Mouse (Mus musculus) brown adipose tissue, adult 24 weeks (tissue): Measurements from ENCODE around the gene Samm50. TPM values are rescaled to one million over a fixed set of nuclear protein-coding genes. Genes with fewer than 3 reads are reported as not detected.
A peak's percentile ranks its signal among the peaks of the same experiment; 100 is the strongest.

Experiments
- H3K27ac ChIP-seq: fragments of 200-500 bp; replicated peaks from 2 replicates; pipeline ENCODE4 v1.5.1; 2012; ENCODE audit warnings: low read depth, mild to moderate bottlenecking, low read length
- H3K4me1 ChIP-seq: fragments of 200-500 bp; 2 replicates; pipeline ENCODE4 v1.6.1; 2012; ENCODE audit warnings: low read length, mixed read lengths; ENCODE audit not compliant: control insufficient read depth, insufficient read depth, insufficient read length
- H3K4me3 ChIP-seq: fragments of 200-500 bp; 2 replicates; pipeline ENCODE4 v1.5.1; 2012; ENCODE audit warnings: low read depth, mild to moderate bottlenecking, low read length, moderate library complexity; ENCODE audit not compliant: insufficient read depth
- polyA plus RNA-seq: library from polyadenylated mRNA; stranded (reverse); fragments of >200 nt; gene quantifications from 2 replicates; pipeline ENCODE4 v1.2.4, GENCODE M21; 2012; ENCODE audit not compliant: missing spikeins, insufficient read depth, insufficient read length

Gene Samm50
- polyA plus RNA-seq, 1 experiment, result 177 TPM

GRCm38 (mm10) chr15:84189881-84190280 is 2.2 kb upstream of the Samm50 start:
- Histone ChIP-seq H3K27ac (0 out of 2 replicates have a peak overlapping the region, but pooled peaks have one; percentile 14), H3K4me1 (peaks cover 16% of the 10 kb centered on the region), H3K4me3 (no peak overlapping the region)

- Histone ChIP-seq H3K4me3 (peak overlapping the region; percentile 95), H3K27ac (peak overlapping the region; percentile 77), H3K4me1 (peaks cover 21% of the 10 kb centered on the region)
Observed at GRCm38 (mm10) chr15:84191724-84192057, 350 bp upstream of the Samm50 start.

- H3K4me1 ChIP-seq, result peaks cover 21% of the 10 kb centered on the region
- H3K4me3 ChIP-seq, result no peak overlapping the region
- H3K27ac ChIP-seq, result no peak overlapping the region
Observed at GRCm38 (mm10) chr15:84196486-84197165, 4.6 kb downstream of the Samm50 start.

- no peak overlapping the region for H3K27ac ChIP-seq
- H3K4me3 ChIP-seq, result no peak overlapping the region
- peaks cover 6% of the 10 kb centered on the region; the same call in 1 of the 2 replicates for H3K4me1 ChIP-seq
Observed at GRCm38 (mm10) chr15:84207327-84207726, 15.3 kb downstream of the Samm50 start.

GRCm38 (mm10) chr15:84209517-84210412 is 17.7 kb downstream of the Samm50 start:
- peaks cover 6% of the 10 kb centered on the region; the same call in 1 of the 2 replicates for H3K4me1 ChIP-seq
- peak overlapping the region; percentile 30 for H3K27ac ChIP-seq

GRCm38 (mm10) chr15:84210461-84210860 is 18.4 kb downstream of the Samm50 start:
- Histone ChIP-seq H3K27ac (no peak overlapping the region), H3K4me3 (no peak overlapping the region), H3K4me1 (peaks cover 6% of the 10 kb centered on the region; the same call in 1 of the 2 replicates)

More at GRCm38 (mm10) chr15:84209517-84210412, 17.7 kb downstream of the Samm50 start:
- H3K4me3 ChIP-seq, result no peak overlapping the region

GRCm38 (mm10) chr15:84210941-84211340 is 18.9 kb downstream of the Samm50 start:
- peaks cover 6% of the 10 kb centered on the region; the same call in 1 of the 2 replicates for H3K4me1 ChIP-seq
- H3K27ac ChIP-seq, result no peak overlapping the region
- H3K4me3 ChIP-seq, result no peak overlapping the region

GRCm38 (mm10) chr15:84211564-84211963 is 19.5 kb downstream of the Samm50 start:
- H3K27ac ChIP-seq, result no peak overlapping the region
- no peak overlapping the region for H3K4me3 ChIP-seq
- H3K4me1 ChIP-seq, result peaks cover 8% of the 10 kb centered on the region

- peaks cover 14% of the 10 kb centered on the region for H3K4me1 ChIP-seq
- H3K27ac ChIP-seq, result no peak overlapping the region
- H3K4me3 ChIP-seq, result no peak overlapping the region
Observed at GRCm38 (mm10) chr15:84212031-84212755, 20.2 kb downstream of the Samm50 start.

- no peak overlapping the region for H3K27ac ChIP-seq
- peaks cover 14% of the 10 kb centered on the region for H3K4me1 ChIP-seq
- no peak overlapping the region for H3K4me3 ChIP-seq
Observed at GRCm38 (mm10) chr15:84212756-84213105, 20.7 kb downstream of the Samm50 start.

GRCm38 (mm10) chr15:84213162-84213739 is 21.2 kb downstream of the Samm50 start:
- Histone ChIP-seq H3K4me1 (peaks cover 14% of the 10 kb centered on the region), H3K4me3 (no peak overlapping the region), H3K27ac (no peak overlapping the region)

GRCm38 (mm10) chr15:84214476-84214875 is 22.4 kb downstream of the Samm50 start:
- no peak overlapping the region for H3K27ac ChIP-seq

GRCm38 (mm10) chr15:84215273-84215672 is 23.2 kb downstream of the Samm50 start:
- Histone ChIP-seq H3K4me1 (peaks cover 8% of the 10 kb centered on the region), H3K27ac (no peak overlapping the region), H3K4me3 (no peak overlapping the region)

More at GRCm38 (mm10) chr15:84214476-84214875, 22.4 kb downstream of the Samm50 start:
- no peak overlapping the region for H3K4me3 ChIP-seq
- peaks cover 13% of the 10 kb centered on the region for H3K4me1 ChIP-seq

- H3K4me3 ChIP-seq, result no peak overlapping the region
- H3K27ac ChIP-seq, result no peak overlapping the region
- H3K4me1 ChIP-seq, result peaks cover 8% of the 10 kb centered on the region
Observed at GRCm38 (mm10) chr15:84216026-84216425, 24.0 kb downstream of the Samm50 start.
